8 mouse cellular contexts compared by ENCODE assay signal in the genomic region with DNA sequence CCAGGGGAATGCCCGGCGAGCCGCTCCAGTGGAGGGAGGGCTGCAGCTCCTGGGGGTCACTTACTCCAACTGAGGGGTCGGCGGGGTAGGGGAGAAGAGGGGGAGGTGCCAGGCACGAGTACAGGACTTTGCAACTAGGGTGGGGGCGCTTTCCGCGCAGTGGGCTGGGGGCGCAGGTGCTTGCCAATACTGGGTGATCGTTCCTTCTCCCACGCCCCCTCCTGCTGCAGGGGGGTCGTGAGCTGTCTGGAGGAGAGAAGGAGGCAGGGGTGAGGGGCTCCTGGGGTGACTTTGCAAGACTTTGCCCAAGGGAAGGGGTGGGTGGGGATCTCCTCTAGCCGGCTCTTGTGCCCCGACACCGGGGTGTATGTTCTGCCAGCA. TPM values are rescaled to one million over a fixed set of nuclear protein-coding genes. Genes with fewer than 3 reads are reported as not detected.
DNase-seq lines count a peak whose midpoint lies in the region; ATAC-seq and TF ChIP-seq lines count a peak whose summit lies in the region.

No protein-coding gene starts in this region.

- ATAC-seq in limb, embryonic 12.5 days (ENCODE audit: insufficient number of reproducible peaks, insufficient read depth, low FRiP score, low TSS enrichment, low read depth) = 0 out of 2 replicates have a peak, but pooled peaks have one; percentile 3
- peak; percentile 39 for ATAC-seq in neural tube, embryonic 15.5 days (ENCODE audit: low FRiP score)
- ATAC-seq in erythroblast, adult 5-6 weeks (replicated peaks; ENCODE audit: low FRiP score, poor library complexity, severe bottlenecking) = no peak

- TF ChIP-seq CTCF in layer of hippocampus, adult 2 months (conservative IDR thresholded peaks at IDR 0.05) = no peak

- no peaks in the 10 kb centered on the region for H3K36me3 ChIP-seq in forebrain, embryonic 10.5 days (replicated peaks)
- no peaks in the 10 kb centered on the region for H3K36me3 ChIP-seq in limb, embryonic 12.5 days
- no peaks in the 10 kb centered on the region for H3K36me3 ChIP-seq in neural tube, embryonic 15.5 days

- H3K27ac ChIP-seq in layer of hippocampus, adult 2 months = no peak overlapping the region
- peak overlapping the region; percentile 84 for H3K27ac ChIP-seq in forebrain, embryonic 10.5 days
- no peak overlapping the region for H3K27ac ChIP-seq in limb, embryonic 12.5 days
- peak overlapping the region; percentile 75 for H3K27ac ChIP-seq in neural tube, embryonic 15.5 days (replicated peaks)

- WGBS in forebrain, embryonic 10.5 days = under 1% methylated on average over 16 of the region's 16 CpGs
- 2% methylated on average over 16 of the region's 16 CpGs for WGBS in limb, embryonic 12.5 days
- 0% methylated on average over 15 of the region's 16 CpGs for WGBS in neural tube, embryonic 15.5 days

- H3K4me2 ChIP-seq in limb, embryonic 12.5 days = peak overlapping the region; percentile 100
- peak overlapping the region; percentile 99 for H3K4me2 ChIP-seq in neural tube, embryonic 15.5 days

- H3K4me3 ChIP-seq in layer of hippocampus, adult 2 months = peak overlapping the region; percentile 71
- peak overlapping the region; percentile 84 for H3K4me3 ChIP-seq in forebrain, embryonic 10.5 days
- H3K4me3 ChIP-seq in limb, embryonic 12.5 days (replicated peaks) = peak overlapping the region; percentile 52
- H3K4me3 ChIP-seq in neural tube, embryonic 15.5 days (replicated peaks) = peak overlapping the region; percentile 62

- no peaks in the 10 kb centered on the region for H3K9me3 ChIP-seq in forebrain, embryonic 10.5 days
- no peaks in the 10 kb centered on the region for H3K9me3 ChIP-seq in limb, embryonic 12.5 days
- no peaks in the 10 kb centered on the region for H3K9me3 ChIP-seq in neural tube, embryonic 15.5 days (replicated peaks)

- no peak for DNase-seq in layer of hippocampus, adult 2 months (ENCODE audit: low spot score in 2 of 2)
- no peak for DNase-seq in layer of hippocampus, postnatal 25 days (ENCODE audit: extremely low spot score in 1 of 2, low spot score in 1 of 2)
- DNase-seq in forebrain, embryonic 10.5 days (ENCODE audit: extremely low spot score, low spot score) = peak; percentile 29
- no peak for DNase-seq in cerebellum, postnatal 4 days (ENCODE audit: low spot score in 2 of 2)
- DNase-seq in adrenal gland, postnatal 10 days = no peak

- peaks cover 93% of the 10 kb centered on the region for H3K27me3 ChIP-seq in forebrain, embryonic 10.5 days (ENCODE audit: poor library complexity, severe bottlenecking)
- peaks cover 74% of the 10 kb centered on the region for H3K27me3 ChIP-seq in limb, embryonic 12.5 days
- H3K27me3 ChIP-seq in neural tube, embryonic 15.5 days (replicated peaks) = peaks cover 66% of the 10 kb centered on the region

- H3K4me1 ChIP-seq in forebrain, embryonic 10.5 days = peaks cover 78% of the 10 kb centered on the region
- peaks cover 43% of the 10 kb centered on the region for H3K4me1 ChIP-seq in limb, embryonic 12.5 days (replicated peaks)
- peaks cover 47% of the 10 kb centered on the region for H3K4me1 ChIP-seq in neural tube, embryonic 15.5 days

- H3K9ac ChIP-seq in limb, embryonic 12.5 days (replicated peaks) = peak overlapping the region; percentile 57
- peak overlapping the region; percentile 44 for H3K9ac ChIP-seq in neural tube, embryonic 15.5 days (replicated peaks)

RNA-seq across cellular contexts. Expression of a gene that starts 0.5 kb away (rescaled TPM):
- under 1 TPM; 0.34 to 0.56 TPM for total RNA-seq in layer of hippocampus, adult 2 months (2021)
- total RNA-seq in layer of hippocampus, postnatal 25 days (2021) = under 1 TPM; 0.49 to 0.75 TPM
- polyA plus RNA-seq in forebrain, embryonic 10.5 days (2016; fragmentation: Nextera tagmentation; extraction: Ambion mirVana) = 4.4 and 4.7 TPM in 2 replicates
- polyA plus RNA-seq in limb, embryonic 12.5 days (2016; fragmentation: Nextera tagmentation; extraction: Ambion mirVana) = 3.9 and 4.7 TPM in 2 replicates
- polyA plus RNA-seq in neural tube, embryonic 15.5 days (2015; fragmentation: Nextera tagmentation; extraction: Ambion mirVana) = 11.0 and 12.3 TPM in 2 replicates
- total RNA-seq in erythroblast, adult 5-6 weeks (2015; ENCODE audit: low replicate concordance) = 1.5 and 2.5 TPM in 2 replicates
- 1.2 and 1.5 TPM in 2 replicates for total RNA-seq in erythroblast, adult 5-6 weeks (2017; ENCODE audit: low replicate concordance)
- total RNA-seq in adrenal gland, postnatal 10 days (2021) = 10 to 100 TPM in 1 of 2 experiments, 1 to 10 TPM in 1; 7.4 to 10.9 TPM

Comparison
In these comparisons a context has a peak if more than half of its experiments do, and no peak if none do; other contexts are left out.
1. H3K27ac ChIP-seq: peak in forebrain, embryonic 10.5 days (single experiment) and neural tube, embryonic 15.5 days (single experiment); none in layer of hippocampus, adult 2 months (single experiment) and limb, embryonic 12.5 days (single experiment).
2. Peak in every context shown above with its lines, with median percentiles within 50 percentile points of each other: H3K4me3 ChIP-seq.